Mouse (Mus musculus) hindbrain, embryonic 10.5 days (tissue): ENCODE results near the gene Cep290. TPM values are rescaled to one million over a fixed set of nuclear protein-coding genes. Genes with fewer than 3 reads are reported as not detected.
"Not testable (repeated sequence)": the region's sequence is repeated elsewhere in the genome, so short reads cannot be mapped to it uniquely, and the experiment has no call there.

Source experiments
- DNase-seq: peaks from one replicate; pipeline ENCODE4 v3.0.0-alpha.2; 2017; ENCODE audit warnings: low spot score
- H3K27ac ChIP-seq: fragments of 300-500 bp; sonication (generic); 2 replicates; pipeline ENCODE4 v1.5.1; 2016; ENCODE audit warnings: mild to moderate bottlenecking, moderate library complexity
- H3K27me3 ChIP-seq: fragments of 300-500 bp; sonication (generic); 2 replicates; pipeline ENCODE4 v1.6.1; 2016; ENCODE audit warnings: mild to moderate bottlenecking; ENCODE audit not compliant: poor library complexity, insufficient read depth, severe bottlenecking
- H3K36me3 ChIP-seq: fragments of 300-500 bp; sonication (generic); 2 replicates; pipeline ENCODE4 v1.6.1; 2016; ENCODE audit warnings: mild to moderate bottlenecking, moderate library complexity
- H3K4me1 ChIP-seq: fragments of 300-500 bp; sonication (generic); replicated peaks from 2 replicates; pipeline ENCODE4 v1.6.1; 2016; ENCODE audit warnings: mild to moderate bottlenecking
- H3K4me3 ChIP-seq: fragments of 300-500 bp; sonication (generic); 2 replicates; pipeline ENCODE4 v1.5.1; 2016; ENCODE audit warnings: mild to moderate bottlenecking, moderate library complexity
- H3K9me3 ChIP-seq: fragments of 300-500 bp; sonication (generic); 2 replicates; pipeline ENCODE4 v1.6.1; 2016; ENCODE audit warnings: mild to moderate bottlenecking, moderate library complexity
- WGBS: fragments of 180-500 bp; shearing (Covaris S2); methylation state at CpG from one replicate; pipeline ENCODE4 v1.1.7; 2016; 5-methylcytosine and 5-hydroxymethylcytosine counted together
- polyA plus RNA-seq: library from polyadenylated mRNA; unstranded; fragments of >200 nt; fragmentation: Nextera tagmentation; extraction: Ambion mirVana; gene quantifications from 2 replicates; pipeline ENCODE4 v1.2.1, GENCODE M21; 2016

The Cep290 gene
- polyA plus RNA-seq, 1 experiment from 2014 or later: 3.3 TPM

DNA sequence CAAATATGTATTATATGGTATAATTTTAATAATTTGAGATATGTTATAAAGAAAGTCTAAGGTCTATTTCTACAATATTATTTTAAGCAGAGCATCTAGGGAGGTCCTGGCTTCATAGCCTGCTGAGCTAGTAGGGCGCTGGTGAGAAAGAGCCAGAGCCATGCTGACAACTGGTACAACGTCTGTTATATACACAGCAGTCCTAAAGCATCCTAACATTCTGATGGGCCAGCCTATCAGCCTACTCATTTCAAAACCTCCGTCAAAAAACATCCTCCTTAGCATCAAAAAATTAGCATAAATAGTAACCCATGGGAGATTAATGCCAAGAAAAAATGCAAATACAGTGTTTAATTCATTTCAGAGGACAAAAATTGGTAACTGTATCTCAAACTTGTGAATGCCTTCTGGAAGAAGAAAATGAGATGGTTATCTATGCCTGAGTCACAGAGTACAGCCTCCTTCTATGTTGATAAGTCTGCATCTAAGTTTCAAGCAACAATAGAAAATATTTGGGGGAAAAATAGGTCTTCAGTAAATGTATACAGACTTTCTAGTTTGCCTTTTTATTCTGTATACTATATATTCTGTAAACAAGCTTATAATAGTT is 69.3 kb downstream of the Cep290 start:
- WGBS: 86% methylated on average over 3 of the region's 3 CpGs
- Histone ChIP-seq H3K4me3 (no peak overlapping the region), H3K27me3 (no peaks in the 10 kb centered on the region), H3K4me1 (no peaks in the 10 kb centered on the region), H3K27ac (no peak overlapping the region), H3K36me3 (peaks cover 34% of the 10 kb centered on the region), H3K9me3 (no peaks in the 10 kb centered on the region)
- no peak for DNase-seq

DNA sequence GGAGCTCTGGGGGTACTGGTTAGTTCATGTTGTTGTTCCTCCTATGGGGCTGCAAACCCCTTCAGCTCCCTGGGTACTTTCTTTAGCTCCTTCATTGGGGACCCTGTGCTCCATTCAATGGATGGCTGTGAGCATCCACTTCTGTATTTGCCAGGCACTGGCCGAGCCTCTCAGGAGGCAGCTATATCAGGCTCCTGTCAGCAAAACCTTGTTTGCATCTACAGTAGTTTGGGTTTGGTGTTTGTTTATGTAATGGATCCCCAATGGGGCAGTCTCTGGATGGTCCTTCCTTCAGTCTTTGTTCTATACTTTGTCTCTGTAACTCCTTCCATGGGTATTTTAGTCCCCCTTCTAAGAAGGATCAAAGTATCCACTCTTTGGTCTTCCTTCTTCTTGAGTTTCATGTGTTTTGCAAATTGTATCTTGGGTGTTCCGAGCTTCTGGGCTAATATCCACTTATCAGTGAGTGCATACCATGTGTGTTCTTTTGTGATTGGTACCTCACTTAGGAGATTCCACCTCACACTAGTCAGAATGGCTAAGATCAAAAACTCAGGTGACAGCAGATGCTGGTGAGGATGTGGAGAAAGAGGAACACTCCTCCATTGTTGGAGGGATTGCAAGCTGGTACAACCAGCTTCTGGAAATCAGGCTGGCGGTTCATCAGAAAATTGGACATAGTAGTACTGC is 73.0 kb downstream of the Cep290 start:
- not testable (repeated sequence) for H3K4me1 ChIP-seq, H3K27me3 ChIP-seq, DNase-seq, H3K9me3 ChIP-seq, H3K27ac ChIP-seq, H3K4me3 ChIP-seq
- WGBS: 91% methylated on average over 3 of the region's 3 CpGs
- H3K36me3 ChIP-seq: peaks cover 53% of the 10 kb centered on the region

DNA sequence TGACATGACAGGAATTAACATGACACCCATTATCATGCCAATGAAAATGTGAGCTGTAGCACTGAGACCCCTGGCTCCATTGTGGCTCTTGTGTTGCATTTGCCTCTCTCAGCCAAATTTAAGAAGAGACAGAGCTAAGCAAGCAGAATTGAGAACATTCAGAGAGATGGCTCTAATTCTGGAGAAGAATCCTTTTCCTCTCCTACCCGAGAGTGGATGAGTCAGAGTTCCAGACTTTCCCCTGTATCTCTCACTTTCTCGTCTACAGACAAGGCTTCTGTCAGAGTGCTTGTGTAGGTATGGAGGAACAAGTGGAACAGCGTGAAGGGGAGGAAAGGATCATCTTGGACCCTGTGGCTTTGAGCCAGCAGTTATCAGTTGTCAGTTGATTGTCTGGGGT is 76.8 kb downstream of the Cep290 start:
- Histone ChIP-seq H3K9me3 (no peaks in the 10 kb centered on the region), H3K4me1 (no peaks in the 10 kb centered on the region), H3K4me3 (no peak overlapping the region), H3K36me3 (peaks cover 63% of the 10 kb centered on the region), H3K27me3 (no peaks in the 10 kb centered on the region), H3K27ac (no peak overlapping the region)
- WGBS: 87% methylated on average over 3 of the region's 3 CpGs
- DNase-seq: no peak

DNA sequence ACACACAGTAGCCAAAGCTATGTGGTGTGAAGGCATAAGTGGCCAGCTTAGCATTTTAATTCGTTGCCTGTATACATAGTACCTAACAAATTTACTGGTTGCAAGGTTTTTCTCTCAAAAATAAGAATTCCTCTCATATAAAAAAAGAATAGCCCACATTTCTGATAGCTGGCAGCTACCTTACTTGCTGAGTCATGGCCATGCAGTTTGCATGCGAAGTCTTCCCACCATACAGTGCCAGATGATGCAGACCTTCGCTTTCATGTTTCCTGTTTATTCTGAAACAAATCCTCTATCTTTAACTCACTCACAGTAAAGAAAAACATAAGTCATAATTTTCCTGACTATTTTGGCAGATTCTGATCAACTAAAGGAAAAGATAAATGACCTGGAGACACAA is 84.3 kb downstream of the Cep290 start:
- 95% methylated on average over 3 of the region's 3 CpGs for WGBS
- DNase-seq: no peak

DNA sequence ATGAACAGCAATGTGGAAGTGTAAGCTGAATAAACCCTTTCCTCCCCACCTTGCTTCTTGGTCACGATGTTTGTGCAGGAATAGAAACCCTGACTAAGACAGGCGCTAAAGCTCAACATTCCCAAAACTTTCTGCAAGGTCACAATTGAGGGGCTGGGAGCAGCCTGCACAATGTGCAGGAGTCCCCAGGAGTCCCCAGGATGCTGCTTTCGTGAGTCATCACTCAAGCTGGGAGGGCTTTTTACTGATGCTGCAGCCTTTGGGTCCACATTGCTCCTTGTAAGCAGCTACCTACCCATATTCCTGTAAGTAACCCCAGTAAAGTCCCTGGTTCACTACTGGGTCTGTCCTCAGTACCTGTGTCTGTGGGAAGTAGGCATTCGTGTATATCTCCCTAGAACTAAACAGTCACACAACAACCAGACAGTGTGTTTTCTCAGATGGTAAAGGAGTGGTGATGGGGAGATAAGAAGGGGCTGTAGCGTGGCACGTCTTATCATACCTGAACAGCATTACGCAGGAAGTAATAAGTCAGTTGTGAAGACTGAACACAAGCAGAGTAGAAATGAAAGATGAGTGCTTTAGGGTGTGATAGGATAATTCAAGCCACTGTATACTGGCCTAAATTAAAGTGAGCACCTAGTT is 87.3 kb downstream of the Cep290 start:
- WGBS: 92% methylated on average over 7 of the region's 7 CpGs
- peaks cover 55% of the 10 kb centered on the region for H3K36me3 ChIP-seq
- H3K4me3 ChIP-seq: no peak overlapping the region
- no peak overlapping the region for H3K27ac ChIP-seq
- no peaks in the 10 kb centered on the region for H3K27me3 ChIP-seq
- DNase-seq: no peak
- H3K9me3 ChIP-seq: no peaks in the 10 kb centered on the region
- H3K4me1 ChIP-seq: no peaks in the 10 kb centered on the region

More for the DNA sequence above, 84.3 kb downstream of the Cep290 start:
- no peaks in the 10 kb centered on the region for H3K27me3 ChIP-seq
- H3K4me1 ChIP-seq: no peaks in the 10 kb centered on the region
- H3K36me3 ChIP-seq: peaks cover 48% of the 10 kb centered on the region
- no peak overlapping the region for H3K27ac ChIP-seq
- no peak overlapping the region for H3K4me3 ChIP-seq
- no peaks in the 10 kb centered on the region for H3K9me3 ChIP-seq

DNA sequence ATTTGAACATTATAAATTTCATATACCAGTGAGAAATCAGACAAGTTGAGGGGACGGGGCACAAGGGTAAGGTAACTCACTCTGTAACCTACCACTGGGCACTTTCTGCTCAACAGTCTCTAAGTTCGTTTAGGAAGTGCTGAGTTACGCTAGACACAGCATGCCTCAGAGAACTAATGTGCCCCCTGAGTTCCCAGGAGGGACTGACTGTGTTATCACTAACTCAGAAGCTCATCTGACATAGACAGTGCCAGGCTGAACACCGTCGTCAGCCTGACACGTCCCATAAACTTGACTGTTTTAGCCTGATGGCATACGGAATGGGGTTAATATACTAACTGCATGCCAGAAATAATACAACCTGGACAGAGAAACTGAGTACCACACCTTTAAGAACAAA is 87.9 kb downstream of the Cep290 start:
- Histone ChIP-seq H3K36me3 (peaks cover 55% of the 10 kb centered on the region), H3K27ac (no peak overlapping the region), H3K9me3 (no peaks in the 10 kb centered on the region), H3K4me1 (no peaks in the 10 kb centered on the region), H3K27me3 (no peaks in the 10 kb centered on the region), H3K4me3 (no peak overlapping the region)
- DNase-seq: no peak
- 92% methylated on average over 7 of the region's 7 CpGs for WGBS

DNA sequence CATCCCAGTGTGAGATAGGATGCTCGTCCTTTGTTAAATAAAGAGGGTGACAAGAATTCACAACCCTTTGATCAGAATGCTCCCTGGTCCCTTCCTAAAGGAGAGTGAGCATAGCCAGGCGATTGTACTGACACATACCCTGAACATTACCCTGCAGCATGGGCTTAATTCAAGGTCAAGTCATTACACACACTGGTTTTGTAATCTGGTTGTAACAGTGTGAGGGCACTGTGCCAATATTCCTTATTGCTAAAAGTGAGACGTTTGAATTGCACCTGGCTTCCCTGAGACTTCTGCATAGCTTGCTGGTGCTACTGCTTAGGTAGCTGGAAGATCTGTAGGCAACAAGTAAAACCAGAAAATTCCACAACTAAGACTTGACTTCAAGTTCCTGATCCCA is 96.8 kb downstream of the Cep290 start:
- Histone ChIP-seq H3K4me3 (no peak overlapping the region), H3K27me3 (no peaks in the 10 kb centered on the region), H3K36me3 (peaks cover 14% of the 10 kb centered on the region), H3K27ac (no peak overlapping the region), H3K4me1 (peaks cover 13% of the 10 kb centered on the region; the same call in 1 of the 2 replicates), H3K9me3 (no peaks in the 10 kb centered on the region)
- WGBS: 96% methylated on average over 3 of the region's 3 CpGs
- DNase-seq: no peak

DNA sequence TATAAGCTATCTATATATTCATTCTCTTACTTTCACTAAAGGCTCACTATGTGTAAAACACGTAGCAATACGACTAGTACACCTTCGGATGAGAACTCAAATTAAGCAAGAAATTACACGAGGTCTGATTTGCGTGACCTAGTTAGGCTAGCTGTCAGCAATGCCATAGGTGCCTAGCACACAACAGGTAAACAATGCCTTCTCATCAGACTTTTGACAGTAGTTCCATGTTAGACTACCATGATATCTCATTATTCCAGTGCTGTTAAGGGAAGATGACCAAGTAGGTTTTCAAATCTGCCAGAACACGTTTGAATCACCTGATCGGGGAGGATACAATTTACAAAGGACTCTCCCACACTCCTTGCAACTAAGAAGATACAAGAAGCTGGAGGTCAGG is 101.2 kb downstream of the Cep290 start:
- Histone ChIP-seq H3K9me3 (no peaks in the 10 kb centered on the region), H3K27ac (peak overlapping the region; percentile 88), H3K4me1 (peaks cover 13% of the 10 kb centered on the region; the same call in 1 of the 2 replicates), H3K4me3 (peak overlapping the region; percentile 79), H3K27me3 (no peaks in the 10 kb centered on the region), H3K36me3 (peaks cover 14% of the 10 kb centered on the region)
- peak; percentile 3 for DNase-seq
- 55% methylated on average over 7 of the region's 7 CpGs for WGBS

DNA sequence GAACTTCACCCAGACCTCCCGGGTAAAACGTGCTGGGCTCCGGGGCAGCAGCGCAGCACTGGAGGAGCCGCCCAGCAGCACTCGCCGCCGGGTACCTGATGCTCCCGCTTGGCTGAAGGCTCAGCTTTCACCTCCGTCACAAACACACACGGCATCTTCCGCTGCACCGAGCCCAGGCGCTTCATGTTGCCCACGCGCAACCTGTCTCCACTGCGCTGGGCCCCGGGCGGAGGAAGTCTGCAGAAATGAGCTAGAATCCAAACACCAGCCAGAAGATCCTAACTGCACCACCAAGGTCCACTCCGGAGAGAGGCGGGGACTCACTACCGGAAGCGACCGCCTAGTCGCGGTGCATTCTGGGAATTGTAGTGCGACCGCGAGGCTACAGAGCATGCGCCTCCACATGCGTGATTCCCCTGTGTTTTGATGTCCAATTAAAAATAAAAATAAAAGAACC is 101.6 kb downstream of the Cep290 start:
- H3K9me3 ChIP-seq: no peaks in the 10 kb centered on the region
- peak overlapping the region; percentile 88 for H3K27ac ChIP-seq
- H3K27me3 ChIP-seq: no peaks in the 10 kb centered on the region
- peak overlapping the region; percentile 79 for H3K4me3 ChIP-seq
- WGBS: under 1% methylated on average over 31 of the region's 31 CpGs
- peak; percentile 89 for DNase-seq
- peaks cover 11% of the 10 kb centered on the region for H3K36me3 ChIP-seq
- H3K4me1 ChIP-seq: peaks cover 13% of the 10 kb centered on the region; the same call in 1 of the 2 replicates

DNA sequence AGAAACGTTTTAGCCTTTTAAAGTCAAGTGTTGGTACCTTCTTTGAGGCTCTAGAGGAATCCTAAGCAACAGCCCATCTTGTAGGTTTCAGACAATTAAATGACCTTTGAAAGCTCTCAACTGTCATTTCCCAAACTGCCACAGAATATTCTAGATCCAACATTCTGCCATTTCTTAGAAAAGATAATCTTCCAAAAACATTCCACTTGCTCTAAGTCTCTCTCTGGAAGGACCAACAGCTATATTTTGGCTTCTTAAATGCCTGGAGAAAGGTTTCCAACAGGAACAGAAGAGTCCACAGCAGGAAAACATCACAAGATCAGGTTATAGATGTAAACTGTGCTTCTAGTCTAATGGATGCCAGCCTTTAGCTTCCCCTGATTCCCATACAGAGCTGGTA is 103.0 kb downstream of the Cep290 start, which contains the start of the genes 4930430F08Rik and 1700017N19Rik:
Gene 4930430F08Rik, minus strand, starts transcription at position 101 of the 400 bp plus-strand sequence.
Gene 1700017N19Rik, plus strand, starts transcription at position 162 of the 400 bp plus-strand sequence.
- no peaks in the 10 kb centered on the region for H3K9me3 ChIP-seq
- H3K27me3 ChIP-seq: no peaks in the 10 kb centered on the region
- DNase-seq: no peak
- H3K36me3 ChIP-seq: 0 out of 2 replicates have a peak, but pooled peaks cover under 1% of the 10 kb centered on the region
- H3K4me3 ChIP-seq: peak within 1 kb of the TSS; percentile 79
- H3K27ac ChIP-seq: peak within 1 kb of the TSS; percentile 88; the same call in 1 of the 2 replicates
- WGBS: 77% methylated on average over 1 of the region's 1 CpGs
- peaks cover 13% of the 10 kb centered on the region; the same call in 1 of the 2 replicates for H3K4me1 ChIP-seq

DNA sequence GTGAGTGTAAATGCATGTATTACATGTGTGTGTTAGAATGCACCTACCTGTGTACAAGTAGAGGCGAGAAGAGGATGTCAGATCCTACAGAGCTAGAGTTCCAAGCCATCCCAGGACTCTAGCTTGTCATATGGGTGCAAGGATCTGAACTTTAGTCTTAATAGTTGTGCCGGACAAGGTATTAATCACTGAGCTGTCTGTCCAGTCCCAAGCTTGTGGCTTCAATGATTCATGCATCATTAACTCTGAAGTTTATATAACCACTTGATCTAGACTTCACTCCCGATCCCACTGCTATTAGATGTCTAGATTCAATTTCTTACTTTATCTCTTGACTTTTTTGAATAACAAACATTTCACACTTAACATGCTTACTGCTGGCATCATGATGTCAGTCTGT is 111.0 kb downstream of the Cep290 start:
- no peak overlapping the region for H3K4me3 ChIP-seq
- no peaks in the 10 kb centered on the region for H3K27me3 ChIP-seq
- no peaks in the 10 kb centered on the region for H3K36me3 ChIP-seq
- DNase-seq: no peak
- H3K9me3 ChIP-seq: no peaks in the 10 kb centered on the region
- H3K4me1 ChIP-seq: no peaks in the 10 kb centered on the region
- no peak overlapping the region for H3K27ac ChIP-seq
- WGBS: 90% methylated on average over 3 of the region's 3 CpGs

DNA sequence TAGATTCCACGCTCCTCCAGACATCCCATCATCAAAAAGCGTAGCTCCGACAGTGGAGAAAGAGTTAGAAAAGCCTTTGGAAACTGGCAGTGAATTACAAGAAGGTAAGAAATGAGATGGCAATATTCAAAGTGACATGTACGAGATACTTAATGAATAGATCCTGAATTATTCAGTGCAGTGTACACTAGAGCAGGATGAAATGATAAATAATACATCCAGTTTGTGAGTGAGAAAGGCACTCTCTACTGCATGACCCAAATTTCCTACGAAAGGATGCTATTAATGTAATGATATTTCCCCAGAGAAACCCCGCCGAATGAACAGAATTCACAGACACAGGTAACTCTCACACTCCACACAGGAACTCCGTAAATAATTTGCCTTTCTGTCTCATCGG is 116.2 kb downstream of the Cep290 start:
- no peak overlapping the region for H3K4me3 ChIP-seq
- H3K9me3 ChIP-seq: no peaks in the 10 kb centered on the region
- H3K27me3 ChIP-seq: no peaks in the 10 kb centered on the region
- WGBS: 90% methylated on average over 9 of the region's 9 CpGs
- no peak overlapping the region for H3K27ac ChIP-seq
- DNase-seq: no peak
- no peaks in the 10 kb centered on the region for H3K4me1 ChIP-seq
- no peaks in the 10 kb centered on the region for H3K36me3 ChIP-seq

DNA sequence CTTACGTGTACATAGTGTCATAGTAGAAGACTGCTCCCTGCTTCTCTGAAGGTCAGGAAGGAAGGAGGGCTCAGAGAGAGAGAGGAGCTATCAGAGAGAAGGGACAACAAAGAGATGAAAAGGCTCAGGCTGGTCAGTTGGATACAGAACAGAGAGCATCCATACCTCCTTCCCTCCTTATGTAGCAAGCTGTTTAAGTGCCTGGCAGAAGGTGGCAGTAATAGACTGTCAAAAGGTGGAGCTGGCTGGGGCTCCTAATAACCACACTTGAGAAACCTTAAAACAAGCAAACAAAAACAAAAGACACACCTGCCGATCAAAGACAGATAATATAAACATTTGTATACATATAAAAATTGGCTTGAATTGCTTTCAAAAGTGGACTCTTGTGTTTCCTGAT is 116.9 kb downstream of the Cep290 start:
- Histone ChIP-seq H3K9me3 (no peaks in the 10 kb centered on the region), H3K27ac (no peak overlapping the region), H3K4me3 (no peak overlapping the region), H3K36me3 (no peaks in the 10 kb centered on the region), H3K4me1 (no peaks in the 10 kb centered on the region), H3K27me3 (no peaks in the 10 kb centered on the region)
- DNase-seq: no peak
- 73% methylated on average over 2 of the region's 2 CpGs for WGBS
